ENCODE assay signal across 8 mouse cellular contexts in genomic region chr6:91515545-91516449, GRCm38 (mm10). TPM values are rescaled to one million over a fixed set of nuclear protein-coding genes. Genes with fewer than 3 reads are reported as not detected.
DNase-seq lines count a peak whose midpoint lies in the region; ATAC-seq and TF ChIP-seq lines count a peak whose summit lies in the region.

Gene Xpc (minus strand): TSS chr6:91515888.
Gene Lsm3 (plus strand): TSS chr6:91515928.

- H3K9ac ChIP-seq in embryonic facial prominence, embryonic 14.5 days (ENCODE audit: low read depth, low read length): peak within 1 kb of the TSS; percentile 77
- peak within 1 kb of the TSS; percentile 88 for H3K9ac ChIP-seq in heart, adult 2 months (ENCODE audit: low read depth, low read length)
- peak within 1 kb of the TSS; percentile 88 for H3K9ac ChIP-seq in limb, embryonic 13.5 days
- peak within 1 kb of the TSS; percentile 81 for H3K9ac ChIP-seq in midbrain, embryonic 16.5 days (ENCODE audit: low read depth, low read length)

- TF ChIP-seq CTCF in heart, adult 2 months (IDR thresholded peaks at IDR 0.05): peak; percentile 26; the same call in 1 of the 2 replicates

- peak; percentile 76 for TF ChIP-seq POLR2A in heart, adult 2 months (IDR thresholded peaks at IDR 0.05; ENCODE audit: insufficient read depth, low read depth, low read length)

- intact Hi-C loops in heart, adult 2 months (cut with DNase I): loop anchor here (1.0 to 5.0 kb wide), 2 partner anchors 42 to 577 kb away; partner anchors contain the start of genes Chchd4, Nr2c2 and Tmem43

- H3K4me2 ChIP-seq in embryonic facial prominence, embryonic 14.5 days (ENCODE audit: low read depth, low read length): peak within 1 kb of the TSS; percentile 78
- peak within 1 kb of the TSS; percentile 81 for H3K4me2 ChIP-seq in limb, embryonic 13.5 days (replicated peaks)
- peak within 1 kb of the TSS; percentile 82 for H3K4me2 ChIP-seq in midbrain, embryonic 16.5 days (ENCODE audit: low read length)

- TF ChIP-seq EP300 in heart, adult 2 months (IDR thresholded peaks at IDR 0.05; ENCODE audit: insufficient read depth, low read depth, low read length): peak; percentile 79

- H3K4me1 ChIP-seq in embryonic facial prominence, embryonic 14.5 days (ENCODE audit: control insufficient read depth, insufficient read depth, low read length): peaks cover 19% of the 10 kb centered on the region
- peaks cover 5% of the 10 kb centered on the region for H3K4me1 ChIP-seq in heart, adult 2 months (ENCODE audit: control insufficient read depth, insufficient read depth, low read length)
- H3K4me1 ChIP-seq in limb, embryonic 13.5 days: peaks cover 26% of the 10 kb centered on the region
- H3K4me1 ChIP-seq in midbrain, embryonic 16.5 days (ENCODE audit: control insufficient read depth, insufficient read depth, low read length): peaks cover 16% of the 10 kb centered on the region

- ATAC-seq in embryonic facial prominence, embryonic 14.5 days (ENCODE audit: low read depth): peak; percentile 99
- ATAC-seq in limb, embryonic 13.5 days (ENCODE audit: low FRiP score, low read depth): peak; percentile 98
- ATAC-seq in midbrain, embryonic 16.5 days: peak; percentile 96

- no peaks in the 10 kb centered on the region for H3K27me3 ChIP-seq in embryonic facial prominence, embryonic 14.5 days (replicated peaks; ENCODE audit: control insufficient read depth, insufficient read depth, low read length)
- no peaks in the 10 kb centered on the region for H3K27me3 ChIP-seq in heart, adult 2 months (ENCODE audit: control insufficient read depth, insufficient read depth, low read length)
- H3K27me3 ChIP-seq in limb, embryonic 13.5 days: no peaks in the 10 kb centered on the region
- H3K27me3 ChIP-seq in midbrain, embryonic 16.5 days (ENCODE audit: control insufficient read depth, insufficient read depth, low read depth, low read length): no peaks in the 10 kb centered on the region

- H3K27ac ChIP-seq in embryonic facial prominence, embryonic 14.5 days (replicated peaks; ENCODE audit: low read depth, low read length): peak within 1 kb of the TSS; percentile 41
- peak within 1 kb of the TSS; percentile 83 for H3K27ac ChIP-seq in heart, adult 2 months
- H3K27ac ChIP-seq in limb, embryonic 13.5 days: peak within 1 kb of the TSS; percentile 72; the same call in 1 of the 2 replicates
- H3K27ac ChIP-seq in midbrain, embryonic 16.5 days (ENCODE audit: low read length): peak within 1 kb of the TSS; percentile 78

- WGBS in embryonic facial prominence, embryonic 14.5 days: under 1% methylated on average over 68 of the region's 80 CpGs
- under 1% methylated on average over 80 of the region's 80 CpGs for WGBS in heart, adult 2 months
- under 1% methylated on average over 80 of the region's 80 CpGs for WGBS in limb, embryonic 13.5 days
- WGBS in midbrain, embryonic 16.5 days: under 1% methylated on average over 80 of the region's 80 CpGs

- peaks cover 41% of the 10 kb centered on the region for H3K36me3 ChIP-seq in embryonic facial prominence, embryonic 14.5 days (ENCODE audit: control insufficient read depth, insufficient read depth, low read length)
- H3K36me3 ChIP-seq in heart, adult 2 months (ENCODE audit: control insufficient read depth, insufficient read depth, low read length): peaks cover 2% of the 10 kb centered on the region; the same call in 1 of the 2 replicates
- H3K36me3 ChIP-seq in limb, embryonic 13.5 days: peaks cover 45% of the 10 kb centered on the region
- H3K36me3 ChIP-seq in midbrain, embryonic 16.5 days (ENCODE audit: control insufficient read depth, insufficient read depth, low read length): peaks cover 7% of the 10 kb centered on the region; the same call in 1 of the 2 replicates

- no peaks in the 10 kb centered on the region for H3K9me3 ChIP-seq in embryonic facial prominence, embryonic 14.5 days (ENCODE audit: control insufficient read depth, low read length)
- no peaks in the 10 kb centered on the region for H3K9me3 ChIP-seq in limb, embryonic 13.5 days
- no peaks in the 10 kb centered on the region for H3K9me3 ChIP-seq in midbrain, embryonic 16.5 days (replicated peaks; ENCODE audit: control insufficient read depth, low read length, poor library complexity, severe bottlenecking)

- H3K79me2 ChIP-seq in heart, adult 2 months (replicated peaks; ENCODE audit: control insufficient read depth, insufficient read depth, low read length): 0 out of 2 replicates have a peak, but pooled peaks cover 2% of the 10 kb centered on the region

- peak within 1 kb of the TSS; percentile 64 for H3K4me3 ChIP-seq in embryonic facial prominence, embryonic 14.5 days (ENCODE audit: low read depth, low read length)
- H3K4me3 ChIP-seq in heart, adult 2 months: peak within 1 kb of the TSS; percentile 97
- peak within 1 kb of the TSS; percentile 87 for H3K4me3 ChIP-seq in limb, embryonic 13.5 days
- H3K4me3 ChIP-seq in midbrain, embryonic 16.5 days (ENCODE audit: low read depth, low read length): peak within 1 kb of the TSS; percentile 61

- DNase-seq in 3T3-L1 (ENCODE audit: low read depth, low spot score): peak; percentile 97
- peak; percentile 98 for DNase-seq in adrenal gland, postnatal 4 days (ENCODE audit: low spot score in 2 of 2)
- peak; percentile 97 for DNase-seq in embryonic facial prominence, embryonic 14.5 days (ENCODE audit: low spot score)
- peak; percentile 98 to 100 for DNase-seq in heart, adult 2 months
- peak; percentile 97 to 99 for DNase-seq in kidney, adult 8-10 months
- peak; percentile 98 to 99 for DNase-seq in spleen, postnatal 10 days (ENCODE audit: low spot score in 2 of 2)

RNA-seq across cellular contexts. Expression of gene Xpc, which starts in this region (rescaled TPM):
- total RNA-seq in adrenal gland, postnatal 4 days (2021): 10 to 100 TPM; 21.8 to 23.0 TPM
- 12.4 and 15.6 TPM in 2 replicates for polyA plus RNA-seq in embryonic facial prominence, embryonic 14.5 days (2014; fragmentation: Nextera tagmentation; extraction: Ambion mirVana)
- 10 to 100 TPM in 1 of 2 experiments, 1 to 10 TPM in 1; 9.3 to 10.7 TPM for total RNA-seq in heart, adult 2 months (2021)
- polyA plus RNA-seq in heart, adult 2 months (2012; rRNA removed): 5.6 and 7.7 TPM in 2 replicates
- polyA plus RNA-seq in limb, embryonic 13.5 days (2015; fragmentation: Nextera tagmentation; extraction: Ambion mirVana): 19.9 and 21.7 TPM in 2 replicates
- polyA plus RNA-seq in midbrain, embryonic 16.5 days (2015; fragmentation: Nextera tagmentation; extraction: Ambion mirVana): 18.6 and 20.4 TPM in 2 replicates

RNA-seq across cellular contexts. Expression of gene Lsm3, which starts in this region (rescaled TPM):
- 10 to 100 TPM; 58.6 to 62.8 TPM for total RNA-seq in adrenal gland, postnatal 4 days (2021)
- polyA plus RNA-seq in embryonic facial prominence, embryonic 14.5 days (2014; fragmentation: Nextera tagmentation; extraction: Ambion mirVana): 223 and 228 TPM in 2 replicates
- 10 to 100 TPM; 55.8 to 59.7 TPM for total RNA-seq in heart, adult 2 months (2021)
- polyA plus RNA-seq in heart, adult 2 months (2012; rRNA removed): 31.0 and 50.3 TPM in 2 replicates
- polyA plus RNA-seq in limb, embryonic 13.5 days (2015; fragmentation: Nextera tagmentation; extraction: Ambion mirVana): 269 and 271 TPM in 2 replicates
- 129 and 135 TPM in 2 replicates for polyA plus RNA-seq in midbrain, embryonic 16.5 days (2015; fragmentation: Nextera tagmentation; extraction: Ambion mirVana)

Comparison
In these comparisons a context has a peak if more than half of its experiments do, and no peak if none do; other contexts are left out.
1. Peak in every context shown above with its lines: DNase-seq, ATAC-seq, H3K4me3 ChIP-seq and H3K27ac ChIP-seq.